Mouse (Mus musculus) midbrain, embryonic 13.5 days (tissue): ENCODE results near the gene Ephb1. TPM values are rescaled to one million over a fixed set of nuclear protein-coding genes. Genes with fewer than 3 reads are reported as not detected.

Experiments
- ATAC-seq: fragments of 200-750 bp; cut with Nextera tagmentation; 2 replicates; pipeline ENCODE4 v1.8.0; 2017; ENCODE audit warnings: mild to moderate bottlenecking, moderate TSS enrichment, moderate library complexity
- H3K27ac ChIP-seq: fragments of 300-500 bp; sonication (generic); 2 replicates; pipeline ENCODE4 v1.5.1; 2015; ENCODE audit warnings: inconsistent platforms, mild to moderate bottlenecking, moderate library complexity
- H3K27me3 ChIP-seq: fragments of 300-500 bp; sonication (generic); 2 replicates; pipeline ENCODE4 v1.6.1; 2015; ENCODE audit warnings: mild to moderate bottlenecking, inconsistent platforms
- H3K36me3 ChIP-seq: fragments of 300-500 bp; sonication (generic); 2 replicates; pipeline ENCODE4 v1.6.1; 2015; ENCODE audit warnings: mild to moderate bottlenecking, inconsistent platforms
- H3K4me1 ChIP-seq: fragments of 300-500 bp; sonication (generic); replicated peaks from 2 replicates; pipeline ENCODE4 v1.6.1; 2015; ENCODE audit warnings: inconsistent platforms
- H3K4me2 ChIP-seq: fragments of 300-500 bp; sonication (generic); replicated peaks from 2 replicates; pipeline ENCODE4 v1.6.1; 2015; ENCODE audit warnings: moderate library complexity, mild to moderate bottlenecking, inconsistent platforms
- H3K4me3 ChIP-seq: fragments of 300-500 bp; sonication (generic); replicated peaks from 2 replicates; pipeline ENCODE4 v1.5.1; 2015; ENCODE audit warnings: mild to moderate bottlenecking, inconsistent platforms
- H3K9ac ChIP-seq: fragments of 300-500 bp; sonication (generic); replicated peaks from 2 replicates; pipeline ENCODE4 v1.6.1; 2015; ENCODE audit warnings: mild to moderate bottlenecking, inconsistent platforms
- H3K9me3 ChIP-seq: fragments of 300-500 bp; sonication (generic); 2 replicates; pipeline ENCODE4 v1.6.1; 2016; ENCODE audit warnings: mild to moderate bottlenecking, inconsistent platforms
- WGBS: fragments of 180-500 bp; shearing (Covaris S2); methylation state at CpG from one replicate; pipeline ENCODE4 v1.1.7; 2015; 5-methylcytosine and 5-hydroxymethylcytosine counted together
- polyA plus RNA-seq: library from polyadenylated mRNA; unstranded; fragments of >200 nt; fragmentation: Nextera tagmentation; extraction: Ambion mirVana; gene quantifications from 2 replicates; pipeline ENCODE4 v1.2.1, GENCODE M21; 2015

Gene Ephb1
- polyA plus RNA-seq, 1 experiment from 2014 or later, result 66.2 TPM

DNA sequence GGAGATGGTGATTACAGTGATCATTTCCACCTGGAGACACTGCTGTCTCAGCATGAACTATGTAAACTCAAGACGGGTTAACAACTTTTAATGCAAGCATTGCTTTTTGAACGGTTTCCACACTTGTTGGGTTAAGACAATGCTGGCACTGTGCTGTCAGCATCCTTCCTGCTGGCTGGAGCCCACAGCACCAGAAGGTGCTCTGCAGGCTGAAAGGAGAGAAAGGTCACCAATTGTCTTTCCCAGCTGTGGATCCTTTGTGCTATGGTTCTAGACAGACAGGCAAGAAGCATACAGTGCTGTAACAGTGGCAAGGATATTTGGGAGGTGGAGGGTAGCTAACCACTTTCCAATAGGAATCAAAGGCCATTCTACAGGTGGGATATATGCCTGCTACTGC lies 328.4 kb downstream of the Ephb1 start:
- Histone ChIP-seq H3K4me1 (no peaks in the 10 kb centered on the region), H3K36me3 (no peaks in the 10 kb centered on the region), H3K4me3 (no peak overlapping the region), H3K27ac (no peak overlapping the region), H3K27me3 (no peaks in the 10 kb centered on the region), H3K9ac (no peak overlapping the region), H3K9me3 (no peaks in the 10 kb centered on the region), H3K4me2 (no peak overlapping the region)
- 76% methylated on average over 2 of the region's 2 CpGs for WGBS
- no peak for ATAC-seq

DNA sequence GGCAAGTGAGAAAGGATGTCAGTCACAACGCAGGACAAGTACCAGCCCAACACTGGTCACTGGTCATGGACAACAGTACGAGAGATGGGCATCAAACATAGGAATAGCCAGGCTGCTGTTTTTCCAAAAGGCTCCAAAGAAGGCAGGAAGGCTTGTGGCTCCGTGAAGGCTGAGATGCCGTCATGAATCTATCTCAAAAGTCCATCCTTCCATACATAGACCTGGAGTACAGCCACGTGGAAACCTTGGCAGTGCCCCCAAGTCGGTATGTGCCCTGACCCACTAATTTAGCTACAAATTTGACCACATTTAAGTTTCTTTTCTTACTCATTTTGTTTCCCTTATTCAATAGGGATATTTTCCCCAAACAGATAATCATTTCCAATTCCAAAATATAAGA lies 329.4 kb downstream of the Ephb1 start:
- Histone ChIP-seq H3K9me3 (peaks cover 2% of the 10 kb centered on the region; the same call in 1 of the 2 replicates), H3K36me3 (peaks cover 2% of the 10 kb centered on the region; the same call in 1 of the 2 replicates)
- 94% methylated on average over 6 of the region's 6 CpGs for WGBS

GRCm38 (mm10) chr9:102015516-102015915 lies 339.0 kb downstream of the Ephb1 start:
- Histone ChIP-seq H3K27me3 (no peaks in the 10 kb centered on the region), H3K4me3 (no peak overlapping the region), H3K27ac (no peak overlapping the region), H3K4me1 (0 out of 2 replicates have a peak, but pooled peaks cover 3% of the 10 kb centered on the region), H3K4me2 (no peak overlapping the region), H3K9ac (no peak overlapping the region), H3K9me3 (peaks cover 7% of the 10 kb centered on the region; the same call in 1 of the 2 replicates), H3K36me3 (peaks cover 6% of the 10 kb centered on the region; the same call in 1 of the 2 replicates)
- ATAC-seq, result no peak

More for the DNA sequence above, 329.4 kb downstream of the Ephb1 start:
- Histone ChIP-seq H3K4me1 (no peaks in the 10 kb centered on the region), H3K9ac (no peak overlapping the region), H3K4me2 (no peak overlapping the region), H3K4me3 (no peak overlapping the region), H3K27ac (no peak overlapping the region), H3K27me3 (no peaks in the 10 kb centered on the region)
- ATAC-seq, result no peak

GRCm38 (mm10) chr9:102007706-102008105 lies 346.8 kb downstream of the Ephb1 start:
- no peak overlapping the region for H3K9ac ChIP-seq
- H3K4me3 ChIP-seq, result no peak overlapping the region
- no peaks in the 10 kb centered on the region for H3K9me3 ChIP-seq
- H3K36me3 ChIP-seq, result peaks cover 21% of the 10 kb centered on the region
- 87% methylated on average over 10 of the region's 10 CpGs for WGBS
- ATAC-seq, result no peak
- no peak overlapping the region for H3K27ac ChIP-seq
- peaks cover 13% of the 10 kb centered on the region; the same call in 1 of the 2 replicates for H3K4me1 ChIP-seq
- H3K4me2 ChIP-seq, result no peak overlapping the region
- H3K27me3 ChIP-seq, result no peaks in the 10 kb centered on the region

DNA sequence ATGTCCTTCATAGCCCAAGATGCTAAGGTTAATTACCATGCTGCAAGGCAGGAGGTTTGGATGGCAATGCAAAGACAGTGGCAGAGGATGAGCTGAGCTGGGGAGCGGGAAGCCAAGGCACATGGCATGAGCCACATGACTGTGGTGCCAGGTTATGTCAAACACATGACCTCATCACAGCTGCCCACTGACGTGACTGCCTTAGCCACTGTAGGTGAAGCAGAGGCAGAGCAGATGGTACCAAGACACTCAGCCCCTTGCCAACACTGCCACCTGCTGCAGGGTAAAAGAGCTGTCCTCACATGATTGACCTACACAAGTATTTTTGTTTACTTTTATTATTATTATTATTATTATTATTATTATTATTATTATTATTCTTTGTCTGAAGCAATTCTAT lies 348.0 kb downstream of the Ephb1 start:
- Histone ChIP-seq H3K27ac (no peak overlapping the region), H3K4me1 (peaks cover 15% of the 10 kb centered on the region; the same call in 1 of the 2 replicates), H3K9me3 (no peaks in the 10 kb centered on the region), H3K4me3 (no peak overlapping the region), H3K4me2 (no peak overlapping the region), H3K36me3 (peaks cover 21% of the 10 kb centered on the region), H3K9ac (no peak overlapping the region), H3K27me3 (no peaks in the 10 kb centered on the region)
- WGBS, result 70% methylated on average over 2 of the region's 2 CpGs
- no peak for ATAC-seq

GRCm38 (mm10) chr9:102002920-102003319 lies 351.6 kb downstream of the Ephb1 start:
- peaks cover 18% of the 10 kb centered on the region for H3K36me3 ChIP-seq
- H3K4me2 ChIP-seq, result no peak overlapping the region
- peaks cover 12% of the 10 kb centered on the region; the same call in 1 of the 2 replicates for H3K4me1 ChIP-seq
- H3K27ac ChIP-seq, result no peak overlapping the region
- ATAC-seq, result no peak
- H3K4me3 ChIP-seq, result no peak overlapping the region
- H3K9ac ChIP-seq, result no peak overlapping the region
- WGBS, result 26% methylated on average over 5 of the region's 5 CpGs
- H3K9me3 ChIP-seq, result no peaks in the 10 kb centered on the region
- H3K27me3 ChIP-seq, result no peaks in the 10 kb centered on the region

- H3K9ac ChIP-seq, result no peak overlapping the region
- no peak overlapping the region for H3K27ac ChIP-seq
- ATAC-seq, result no peak
- H3K27me3 ChIP-seq, result no peaks in the 10 kb centered on the region
- H3K36me3 ChIP-seq, result peaks cover 16% of the 10 kb centered on the region
- WGBS, result 92% methylated on average over 10 of the region's 10 CpGs
- no peak overlapping the region for H3K4me2 ChIP-seq
- no peak overlapping the region for H3K4me3 ChIP-seq
- H3K9me3 ChIP-seq, result no peaks in the 10 kb centered on the region
- peaks cover 18% of the 10 kb centered on the region for H3K4me1 ChIP-seq
Measured at GRCm38 (mm10) chr9:102002186-102002585, 352.3 kb downstream of the Ephb1 start.

DNA sequence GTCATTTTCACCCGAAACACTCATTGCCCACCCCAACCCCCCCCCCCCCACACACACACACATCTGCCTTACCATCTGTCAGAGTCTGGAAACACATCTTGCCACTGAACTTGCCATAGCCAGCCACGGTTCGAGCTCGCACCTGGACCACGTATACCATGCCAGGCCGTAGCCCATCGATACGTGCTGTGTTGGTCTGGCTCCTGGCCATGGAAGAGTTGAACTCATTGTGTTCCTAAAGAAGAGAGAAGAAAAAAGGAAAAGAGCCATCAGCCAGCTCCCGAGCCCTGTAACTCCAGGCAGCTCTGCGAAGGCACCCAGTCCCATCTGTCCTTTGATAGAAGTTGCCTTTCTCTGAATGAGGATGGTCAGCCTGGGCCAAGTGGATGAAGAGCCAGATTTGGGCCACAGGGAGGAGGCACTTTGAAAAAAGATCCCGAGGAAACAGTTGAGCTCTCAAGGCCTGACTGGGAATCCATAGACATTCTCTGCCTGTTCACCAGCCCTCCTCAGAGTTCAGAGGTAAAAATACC lies 352.8 kb downstream of the Ephb1 start:
- ATAC-seq, result no peak
- H3K9ac ChIP-seq, result no peak overlapping the region
- H3K4me3 ChIP-seq, result no peak overlapping the region
- peaks cover 16% of the 10 kb centered on the region for H3K36me3 ChIP-seq
- H3K4me1 ChIP-seq, result peaks cover 23% of the 10 kb centered on the region
- no peak overlapping the region for H3K27ac ChIP-seq
- no peaks in the 10 kb centered on the region for H3K27me3 ChIP-seq
- no peak overlapping the region for H3K4me2 ChIP-seq
- H3K9me3 ChIP-seq, result no peaks in the 10 kb centered on the region
- WGBS, result 94% methylated on average over 11 of the region's 11 CpGs

DNA sequence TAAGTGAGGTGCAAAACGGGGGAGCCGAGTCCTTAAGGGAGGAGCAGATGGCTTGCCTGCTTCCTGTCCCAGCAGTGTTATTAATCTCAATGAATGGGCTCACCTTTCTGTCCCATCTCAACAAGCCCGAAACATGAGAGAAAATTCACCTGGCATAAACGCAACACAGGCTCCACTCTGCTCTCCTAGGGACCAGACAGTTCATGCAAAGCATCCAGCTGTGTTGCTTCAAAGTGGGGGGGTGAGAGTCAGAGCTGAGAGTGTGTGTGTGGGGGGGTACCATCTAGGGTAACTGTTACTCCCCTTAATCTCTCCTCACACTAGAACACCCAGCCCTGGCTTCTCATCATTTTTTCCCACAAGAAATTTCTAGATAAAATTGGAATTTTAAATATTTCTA lies 354.8 kb downstream of the Ephb1 start:
- no peak overlapping the region for H3K9ac ChIP-seq
- H3K4me3 ChIP-seq, result no peak overlapping the region
- H3K27me3 ChIP-seq, result no peaks in the 10 kb centered on the region
- H3K27ac ChIP-seq, result no peak overlapping the region
- ATAC-seq, result no peak
- peaks cover 33% of the 10 kb centered on the region for H3K4me1 ChIP-seq
- H3K4me2 ChIP-seq, result no peak overlapping the region
- peaks cover 18% of the 10 kb centered on the region for H3K36me3 ChIP-seq
- no peaks in the 10 kb centered on the region for H3K9me3 ChIP-seq
- 90% methylated on average over 4 of the region's 4 CpGs for WGBS

- no peaks in the 10 kb centered on the region for H3K9me3 ChIP-seq
- no peak for ATAC-seq
- H3K27ac ChIP-seq, result peak overlapping the region; percentile 57
- no peaks in the 10 kb centered on the region for H3K27me3 ChIP-seq
- peaks cover 24% of the 10 kb centered on the region for H3K4me1 ChIP-seq
- no peak overlapping the region for H3K4me2 ChIP-seq
- no peak overlapping the region for H3K4me3 ChIP-seq
- WGBS, result 64% methylated on average over 16 of the region's 16 CpGs
- peaks cover 33% of the 10 kb centered on the region for H3K36me3 ChIP-seq
- H3K9ac ChIP-seq, result no peak overlapping the region
Measured at GRCm38 (mm10) chr9:101996771-101997500, 357.6 kb downstream of the Ephb1 start.

GRCm38 (mm10) chr9:101996183-101996582 lies 358.3 kb downstream of the Ephb1 start:
- no peak for ATAC-seq
- no peak overlapping the region for H3K9ac ChIP-seq
- no peak overlapping the region for H3K4me2 ChIP-seq
- H3K36me3 ChIP-seq, result peaks cover 37% of the 10 kb centered on the region
- H3K4me1 ChIP-seq, result peaks cover 24% of the 10 kb centered on the region
- no peaks in the 10 kb centered on the region for H3K27me3 ChIP-seq
- 73% methylated on average over 7 of the region's 7 CpGs for WGBS
- no peaks in the 10 kb centered on the region for H3K9me3 ChIP-seq
- no peak overlapping the region for H3K4me3 ChIP-seq
- H3K27ac ChIP-seq, result peak overlapping the region; percentile 57

DNA sequence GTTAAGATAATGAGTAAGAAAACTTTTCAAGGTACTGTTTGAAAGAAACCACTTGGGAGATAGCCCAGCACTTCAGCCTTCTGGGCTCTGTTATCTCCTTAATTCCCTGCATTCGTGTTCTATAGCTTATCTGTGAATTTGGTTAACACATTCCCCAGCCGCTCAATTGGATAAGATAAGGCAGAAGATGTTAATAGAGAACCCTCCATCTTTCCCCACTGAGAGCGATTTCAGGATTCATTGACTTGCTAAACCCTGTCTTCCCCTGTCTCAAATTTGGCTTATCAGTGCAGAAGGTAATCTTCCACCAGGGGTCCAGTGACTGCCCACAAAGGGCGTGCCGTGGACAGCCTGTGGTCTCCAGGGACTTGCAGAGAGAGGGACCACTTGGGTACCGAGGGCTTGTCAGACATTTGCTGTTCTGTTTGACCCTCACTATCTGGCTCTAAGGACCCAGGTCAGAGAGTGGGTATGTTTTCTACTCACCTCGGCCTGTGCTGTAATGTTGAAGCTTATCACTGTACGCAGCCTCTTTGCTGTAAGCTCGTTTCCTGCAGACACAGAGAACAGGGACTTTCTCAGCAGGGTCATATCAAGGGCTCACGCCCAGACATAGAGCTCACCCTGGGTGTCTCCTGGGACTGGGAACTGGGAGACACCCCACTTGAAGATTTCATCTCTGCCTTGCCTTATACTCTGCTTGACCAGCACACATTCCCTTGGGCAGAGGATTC lies 358.9 kb downstream of the Ephb1 start:
- peaks cover 32% of the 10 kb centered on the region for H3K36me3 ChIP-seq
- peak overlapping the region; percentile 57 for H3K27ac ChIP-seq
- no peak overlapping the region for H3K4me2 ChIP-seq
- no peak overlapping the region for H3K9ac ChIP-seq
- peaks cover 24% of the 10 kb centered on the region for H3K4me1 ChIP-seq
- no peak overlapping the region for H3K4me3 ChIP-seq
- 70% methylated on average over 10 of the region's 10 CpGs for WGBS
- no peaks in the 10 kb centered on the region for H3K27me3 ChIP-seq
- no peaks in the 10 kb centered on the region for H3K9me3 ChIP-seq
- no peak for ATAC-seq
